Mouse (Mus musculus) kidney, adult 2 months (tissue): ENCODE results near the gene Slc7a6. TPM values are rescaled to one million over a fixed set of nuclear protein-coding genes. Genes with fewer than 3 reads are reported as not detected.

Experiments used
- DNase-seq: peaks from one replicate; pipeline ENCODE4 v3.0.0; 2021
- H3K27ac ChIP-seq: fragments of 200-500 bp; 2 replicates; pipeline ENCODE4 v1.5.1; 2012; ENCODE audit warnings: low read depth, low read length, control low read depth, inconsistent platforms; ENCODE audit not compliant: insufficient read depth
- H3K27me3 ChIP-seq: fragments of 200-500 bp; replicated peaks from 2 replicates; pipeline ENCODE4 v1.6.1; 2012; ENCODE audit warnings: mild to moderate bottlenecking, moderate library complexity, low read length, inconsistent platforms; ENCODE audit not compliant: control insufficient read depth, insufficient read depth
- H3K36me3 ChIP-seq: fragments of 200-500 bp; 2 replicates; pipeline ENCODE4 v1.6.1; 2012; ENCODE audit warnings: mild to moderate bottlenecking, moderate library complexity, low read length, inconsistent platforms; ENCODE audit not compliant: control insufficient read depth, insufficient read depth
- H3K4me1 ChIP-seq: fragments of 200-500 bp; 2 replicates; pipeline ENCODE4 v1.6.1; 2011; ENCODE audit warnings: low read length; ENCODE audit not compliant: control insufficient read depth, insufficient read depth
- H3K4me3 ChIP-seq: fragments of 200-500 bp; 2 replicates; pipeline ENCODE4 v1.5.1; 2011; ENCODE audit warnings: mild to moderate bottlenecking, low read depth, low read length, control low read depth; ENCODE audit not compliant: insufficient read depth
- CTCF ChIP-seq: fragments of 200-500 bp; conservative IDR thresholded peaks from 2 replicates; pipeline ENCODE4 v1.5.1; 2011; ENCODE audit warnings: low read depth, mild to moderate bottlenecking, control low read depth, low read length, moderate library complexity, mixed read lengths; ENCODE audit not compliant: insufficient read depth, insufficient read length
- POLR2A ChIP-seq: fragments of 200-500 bp; IDR thresholded peaks from one replicate; pipeline ENCODE4 v1.6.1; 2011; ENCODE audit warnings: low read depth, low read length, control low read depth
- WGBS: fragments of 180-500 bp; shearing (Covaris S2); methylation state at CpG from one replicate; pipeline ENCODE4 v1.1.7; 2018; 5-methylcytosine and 5-hydroxymethylcytosine counted together
- polyA plus RNA-seq: library from polyadenylated mRNA; depleted of rRNA; stranded (reverse); fragments of >200 nt; gene quantifications from 2 replicates; pipeline ENCODE4 v1.2.3, GENCODE M21; 2012

Gene Slc7a6
- polyA plus RNA-seq, 1 experiment = 9.8 TPM

- peak; percentile 46 for DNase-seq
- H3K27me3 ChIP-seq = no peaks in the 10 kb centered on the region
- H3K4me3 ChIP-seq = no peak overlapping the region
- no peak for TF ChIP-seq CTCF
- no peak for TF ChIP-seq POLR2A
- peaks cover 2% of the 10 kb centered on the region; the same call in 1 of the 2 replicates for H3K36me3 ChIP-seq
- 0 out of 2 replicates have a peak, but pooled peaks cover 7% of the 10 kb centered on the region for H3K4me1 ChIP-seq
- no peak overlapping the region for H3K27ac ChIP-seq
- WGBS = 62% methylated on average over 2 of the region's 2 CpGs
Measured at GRCm38 (mm10) chr8:106130505-106130904, 38.2 kb upstream of the Slc7a6 start.

GRCm38 (mm10) chr8:106131021-106131420, 37.6 kb upstream of the Slc7a6 start:
- no peak for DNase-seq
- Histone ChIP-seq H3K4me3 (no peak overlapping the region), H3K27ac (no peak overlapping the region), H3K4me1 (0 out of 2 replicates have a peak, but pooled peaks cover 7% of the 10 kb centered on the region), H3K36me3 (peaks cover 2% of the 10 kb centered on the region; the same call in 1 of the 2 replicates), H3K27me3 (no peaks in the 10 kb centered on the region)
- TF ChIP-seq CTCF (no peak), POLR2A (no peak)
- WGBS = 83% methylated on average over 4 of the region's 4 CpGs

- WGBS = 94% methylated on average over 7 of the region's 7 CpGs
- Histone ChIP-seq H3K27me3 (no peaks in the 10 kb centered on the region), H3K27ac (no peak overlapping the region), H3K4me1 (0 out of 2 replicates have a peak, but pooled peaks cover 7% of the 10 kb centered on the region), H3K36me3 (peaks cover 2% of the 10 kb centered on the region; the same call in 1 of the 2 replicates), H3K4me3 (no peak overlapping the region)
- TF ChIP-seq CTCF (no peak), POLR2A (no peak)
- no peak for DNase-seq
Measured at GRCm38 (mm10) chr8:106131488-106132222, 37.0 kb upstream of the Slc7a6 start.

- Histone ChIP-seq H3K27me3 (no peaks in the 10 kb centered on the region), H3K27ac (no peak overlapping the region), H3K4me3 (no peak overlapping the region), H3K4me1 (0 out of 2 replicates have a peak, but pooled peaks cover 7% of the 10 kb centered on the region), H3K36me3 (peaks cover 2% of the 10 kb centered on the region; the same call in 1 of the 2 replicates)
- DNase-seq = no peak
- no peak for TF ChIP-seq POLR2A
- TF ChIP-seq CTCF = no peak
- WGBS = 90% methylated on average over 11 of the region's 11 CpGs
Measured at GRCm38 (mm10) chr8:106132356-106132755, 36.3 kb upstream of the Slc7a6 start.

- 69% methylated on average over 13 of the region's 13 CpGs for WGBS
- H3K4me3 ChIP-seq = no peak overlapping the region
- H3K36me3 ChIP-seq = peaks cover 2% of the 10 kb centered on the region; the same call in 1 of the 2 replicates
- no peak for TF ChIP-seq CTCF
- no peak for TF ChIP-seq POLR2A
- no peak overlapping the region for H3K27ac ChIP-seq
- H3K4me1 ChIP-seq = peaks cover 9% of the 10 kb centered on the region; the same call in 1 of the 2 replicates
- no peaks in the 10 kb centered on the region for H3K27me3 ChIP-seq
- no peak for DNase-seq
Measured at GRCm38 (mm10) chr8:106133526-106133925, 35.1 kb upstream of the Slc7a6 start.

- no peaks in the 10 kb centered on the region for H3K27me3 ChIP-seq
- peaks cover 13% of the 10 kb centered on the region; the same call in 1 of the 2 replicates for H3K4me1 ChIP-seq
- H3K27ac ChIP-seq = no peak overlapping the region
- 74% methylated on average over 6 of the region's 6 CpGs for WGBS
- H3K36me3 ChIP-seq = peaks cover 2% of the 10 kb centered on the region; the same call in 1 of the 2 replicates
- no peak for DNase-seq
- TF ChIP-seq POLR2A = no peak
- no peak for TF ChIP-seq CTCF
- no peak overlapping the region for H3K4me3 ChIP-seq
Measured at GRCm38 (mm10) chr8:106133946-106134345, 34.7 kb upstream of the Slc7a6 start.
